Mouse (Mus musculus) sigmoid colon, adult 10 weeks (tissue): ENCODE measurements around the gene Stxbp2. TPM values are rescaled to one million over a fixed set of nuclear protein-coding genes. Genes with fewer than 3 reads are reported as not detected.

Experiments used
- polyA plus RNA-seq: library from polyadenylated mRNA; stranded (reverse); fragments of 350-450 nt; fragmentation: Illumina TruSeq; extraction: RNeasy Lipid Tissue Mini Kit (QIAGEN cat#74804); gene quantifications from one replicate; pipeline ENCODE4 v1.2.3, GENCODE M21; 2014; ENCODE audit warnings: low read depth, low replicate concordance

Stxbp2 gene
- 69.0 TPM for polyA plus RNA-seq

GRCm38 (mm10) chr8:3630647-3631477 is at the start of gene Stxbp2:
Gene Stxbp2 (plus strand): TSS chr8:3630955.

GRCm38 (mm10) chr8:3586993-3587390 is 43.8 kb upstream of the Stxbp2 start, which contains the start of gene Camsap3:
Gene Camsap3 (plus strand): TSS chr8:3587293.

GRCm38 (mm10) chr8:3621199-3621970 is 9.4 kb upstream of the Stxbp2 start, which contains the start of the genes Xab2 and Pet100:
Gene Xab2 (minus strand): TSS chr8:3621316.
Gene Pet100 (plus strand): TSS chr8:3621548.

DNA sequence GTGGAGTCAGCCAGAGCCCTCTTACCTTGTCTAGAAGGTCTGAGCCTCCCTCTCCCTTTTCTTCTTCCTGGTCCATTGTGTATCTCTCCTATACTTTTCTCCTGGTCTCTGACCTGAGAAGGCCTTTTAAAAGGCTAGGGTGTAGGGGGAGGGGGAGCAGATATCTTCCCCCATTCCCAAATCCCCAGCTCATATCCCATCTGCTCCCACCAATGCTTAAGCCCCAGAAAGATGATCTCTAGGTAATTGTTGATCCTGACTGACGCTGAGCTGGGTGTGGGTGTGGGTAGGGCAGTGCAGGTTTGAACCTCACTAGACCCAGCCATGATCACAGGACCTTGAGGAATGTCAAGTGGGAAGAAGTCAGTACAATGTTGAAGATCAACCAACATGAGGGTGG is 5.3 kb upstream of the Stxbp2 start, which contains the start of gene Pcp2:
TSS of gene Pcp2 (minus strand) at position 101 of the 400 bp plus-strand sequence.

GRCm38 (mm10) chr8:3655526-3655925 is 24.8 kb downstream of the Stxbp2 start, which contains the start of gene Retn:
Gene Retn (plus strand): TSS chr8:3655770.

GRCm38 (mm10) chr8:3665507-3665906 is 34.8 kb downstream of the Stxbp2 start, which contains the start of gene Mcemp1:
Gene Mcemp1 (plus strand): TSS chr8:3665754.

GRCm38 (mm10) chr8:3671980-3672491 is 41.3 kb downstream of the Stxbp2 start, which contains the start of gene Fcor:
Gene Fcor (minus strand): TSS chr8:3672362.

DNA sequence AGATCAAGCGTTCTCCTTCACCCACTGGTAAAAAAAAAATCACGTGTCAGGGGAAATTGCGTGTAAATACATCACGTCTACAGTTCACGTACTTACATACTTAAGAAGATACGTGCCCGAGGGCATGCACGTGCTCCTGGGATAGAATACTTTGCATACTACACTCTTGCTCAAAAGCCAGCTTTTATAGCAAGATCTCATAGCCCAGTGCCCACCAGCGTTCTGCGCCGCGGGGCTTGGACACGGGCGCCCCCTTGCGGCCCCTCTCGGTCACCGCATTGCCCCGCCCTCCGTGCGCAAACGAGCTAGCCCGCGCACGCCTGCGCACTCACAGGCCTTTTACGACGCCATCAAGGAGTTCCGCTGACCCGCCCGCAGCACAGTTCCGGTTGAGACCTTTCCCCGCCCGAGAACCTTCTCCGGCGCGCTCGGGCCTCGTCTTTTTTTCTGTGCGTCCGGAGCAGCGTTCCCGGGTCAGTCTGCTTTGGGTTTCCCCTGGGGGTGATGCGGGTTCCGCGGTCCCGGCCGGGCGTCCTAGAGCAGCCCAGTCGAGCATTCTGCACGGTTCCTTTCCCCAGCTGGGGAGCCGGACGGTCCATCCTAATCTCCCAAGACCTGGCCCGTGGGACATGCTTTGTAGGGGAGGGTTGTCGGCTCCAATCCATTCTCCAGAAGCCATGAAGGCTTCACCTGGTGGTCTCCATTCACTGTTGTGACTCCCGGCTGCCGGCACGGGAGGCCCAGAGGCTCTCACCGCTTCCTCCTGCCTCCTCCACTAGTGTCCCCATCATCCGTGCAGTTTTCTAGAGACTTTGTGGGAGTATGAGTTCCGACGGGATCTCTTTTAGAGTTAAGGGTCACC is 45.6 kb downstream of the Stxbp2 start, which contains the start of gene Trappc5:
TSS of gene Trappc5 (plus strand) at position 169 of the 862 bp plus-strand sequence.

Other genes with a start within 250 kb of the Stxbp2 start
- gene Arhgef18, start 237.9 kb upstream of the Stxbp2 start, polyA plus RNA-seq = 7.4 TPM
- 0.85 TPM for gene Pex11g, start 163.3 kb upstream of the Stxbp2 start, polyA plus RNA-seq
- not detected for gene Tex45, start 160.1 kb upstream of the Stxbp2 start, polyA plus RNA-seq
- gene Zfp358, start 137.8 kb upstream of the Stxbp2 start, polyA plus RNA-seq = 2.6 TPM
- 27.1 TPM for gene Mcoln1, start 130.5 kb upstream of the Stxbp2 start, polyA plus RNA-seq
- 17.3 TPM for gene Pnpla6, start 115.6 kb upstream of the Stxbp2 start, polyA plus RNA-seq
- 2.2 TPM for gene C330021F23Rik, start 63.0 kb upstream of the Stxbp2 start, polyA plus RNA-seq
- 6.7 TPM for gene Camsap3, start 43.7 kb upstream of the Stxbp2 start, polyA plus RNA-seq
- gene Xab2, start 9.6 kb upstream of the Stxbp2 start, polyA plus RNA-seq = 0.50 TPM
- 17.8 TPM for gene Pet100, start 9.4 kb upstream of the Stxbp2 start, polyA plus RNA-seq
- gene Pcp2, start 5.4 kb upstream of the Stxbp2 start, polyA plus RNA-seq = not detected
- gene Retn, start 24.8 kb downstream of the Stxbp2 start, polyA plus RNA-seq = 7.4 TPM
- gene Mcemp1, start 34.8 kb downstream of the Stxbp2 start, polyA plus RNA-seq = 0.60 TPM
- not detected for gene Fcor, start 41.4 kb downstream of the Stxbp2 start, polyA plus RNA-seq
- 7.8 TPM for gene Trappc5, start 45.3 kb downstream of the Stxbp2 start, polyA plus RNA-seq
- gene Fcer2a, start 63.2 kb downstream of the Stxbp2 start, polyA plus RNA-seq = 5.3 TPM
- gene Clec4g, start 89.7 kb downstream of the Stxbp2 start, polyA plus RNA-seq = not detected
- gene Cd209a, start 118.0 kb downstream of the Stxbp2 start, polyA plus RNA-seq = 4.4 TPM
- gene Cd209e, start 223.4 kb downstream of the Stxbp2 start, polyA plus RNA-seq = 0.47 TPM
- gene Cd209d, start 247.6 kb downstream of the Stxbp2 start, polyA plus RNA-seq = not detected